Mouse (Mus musculus) lung, postnatal 0 days (tissue): Measurements from ENCODE around the gene Abat. TPM values are rescaled to one million over a fixed set of nuclear protein-coding genes. Genes with fewer than 3 reads are reported as not detected.

Source experiments
- ATAC-seq: fragments of 200-750 bp; cut with Nextera tagmentation; 2 replicates; pipeline ENCODE4 v1.8.0; 2017; ENCODE audit warnings: moderate library complexity
- DNase-seq: peaks from one replicate; pipeline ENCODE4 v3.0.0-alpha.2; 2016; ENCODE audit warnings: low spot score
- H3K27ac ChIP-seq: fragments of 300-500 bp; sonication (generic); 2 replicates; pipeline ENCODE4 v1.5.1; 2014; ENCODE audit warnings: antibody characterized with exemption, mild to moderate bottlenecking, low read length, mixed read lengths
- H3K27me3 ChIP-seq: fragments of 300-500 bp; sonication (generic); replicated peaks from 2 replicates; pipeline ENCODE4 v1.6.1; 2014; ENCODE audit warnings: low read length, mixed read lengths; ENCODE audit not compliant: insufficient read depth
- H3K36me3 ChIP-seq: fragments of 300-500 bp; sonication (generic); 2 replicates; pipeline ENCODE4 v1.6.1; 2014; ENCODE audit warnings: low read length, mixed read lengths; ENCODE audit not compliant: insufficient read depth
- H3K4me1 ChIP-seq: fragments of 300-500 bp; sonication (generic); 2 replicates; pipeline ENCODE4 v1.6.1; 2014; ENCODE audit warnings: antibody characterized with exemption, low read depth, low read length, mixed read lengths; ENCODE audit not compliant: insufficient read depth
- H3K4me2 ChIP-seq: fragments of 300-500 bp; sonication (generic); replicated peaks from 2 replicates; pipeline ENCODE4 v1.6.1; 2014; ENCODE audit warnings: low read depth, mild to moderate bottlenecking, low read length, moderate library complexity, mixed read lengths
- H3K4me3 ChIP-seq: fragments of 300-500 bp; sonication (generic); 2 replicates; pipeline ENCODE4 v1.5.1; 2014; ENCODE audit warnings: low read depth, low read length
- H3K9ac ChIP-seq: fragments of 300-500 bp; sonication (generic); replicated peaks from 2 replicates; pipeline ENCODE4 v1.6.1; 2014; ENCODE audit warnings: low read depth, mild to moderate bottlenecking
- H3K9me3 ChIP-seq: fragments of 300-500 bp; sonication (generic); 2 replicates; pipeline ENCODE4 v1.6.1; 2016; ENCODE audit warnings: low read length, mixed read lengths
- CTCF ChIP-seq: IDR thresholded peaks from 2 replicates; pipeline ENCODE4 v1.5.1; 2016; ENCODE audit warnings: antibody characterized with exemption, mild to moderate bottlenecking
- EP300 ChIP-seq: IDR thresholded peaks from 2 replicates; pipeline ENCODE4 v1.6.1; 2016; ENCODE audit warnings: antibody characterized with exemption, mild to moderate bottlenecking, control low read depth
- WGBS: fragments of 180-500 bp; shearing (Covaris S2); extraction: QIAGEN DNeasy Blood & Tissue Kit; methylation state at CpG from one replicate; pipeline ENCODE4 v1.1.7; 2014; 5-methylcytosine and 5-hydroxymethylcytosine counted together
- polyA plus RNA-seq: library from polyadenylated mRNA; unstranded; fragments of >200 nt; fragmentation: Nextera tagmentation; extraction: Ambion mirVana; gene quantifications from 2 replicates; pipeline ENCODE4 v1.2.1, GENCODE M21; 2015

Abat gene
- polyA plus RNA-seq, 1 experiment from 2014 or later: 4.2 TPM

DNA sequence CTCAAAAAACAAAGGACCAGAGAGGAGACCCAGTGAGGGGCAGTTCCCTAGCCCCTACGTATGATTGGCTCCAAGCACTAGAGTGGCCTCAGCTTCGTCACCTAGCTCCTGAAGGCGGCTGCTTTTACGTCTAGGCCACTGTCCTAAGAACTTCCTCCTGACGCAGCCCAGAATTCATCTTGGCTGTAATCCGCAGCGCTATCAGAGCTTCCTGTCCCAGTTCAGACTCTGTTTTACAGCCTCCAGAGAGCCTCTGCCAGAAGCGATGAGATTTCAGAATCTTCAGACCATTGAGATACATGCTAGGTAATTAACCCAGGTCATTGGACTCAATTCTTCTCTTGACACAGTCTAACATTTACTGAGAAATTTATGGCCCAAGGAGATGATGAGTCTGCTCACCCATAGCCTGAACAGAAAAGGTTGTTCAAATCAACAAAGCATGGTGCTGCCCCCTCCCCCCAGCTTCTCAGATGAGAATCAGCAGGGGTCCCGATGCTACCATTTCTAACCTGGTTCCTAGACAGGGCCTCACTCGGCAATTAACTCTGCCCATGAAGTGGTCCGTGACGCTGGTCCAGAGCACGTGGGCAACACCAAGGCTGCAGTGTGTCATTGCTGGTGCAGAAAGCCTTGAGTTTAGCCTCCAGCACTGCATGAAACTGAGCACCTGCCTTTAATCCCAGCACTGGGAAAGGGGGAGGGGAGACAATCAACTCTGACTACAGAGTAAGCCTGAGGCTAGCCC is 21.3 kb upstream of the Abat start:
- H3K9ac ChIP-seq: no peak overlapping the region
- DNase-seq (no peak), ATAC-seq (no peak)
- no peaks in the 10 kb centered on the region for H3K36me3 ChIP-seq
- H3K27me3 ChIP-seq: no peaks in the 10 kb centered on the region
- H3K4me1 ChIP-seq: no peaks in the 10 kb centered on the region
- H3K27ac ChIP-seq: no peak overlapping the region
- H3K4me3 ChIP-seq: no peak overlapping the region
- H3K4me2 ChIP-seq: no peak overlapping the region
- 42% methylated on average over 13 of the region's 13 CpGs for WGBS
- H3K9me3 ChIP-seq: no peaks in the 10 kb centered on the region
- TF ChIP-seq CTCF (no peak), EP300 (no peak)

- DNase-seq (peak; percentile 82), ATAC-seq (peak; percentile 76)
- 15% methylated on average over 4 of the region's 4 CpGs for WGBS
- no peak overlapping the region for H3K9ac ChIP-seq
- no peaks in the 10 kb centered on the region for H3K36me3 ChIP-seq
- H3K27me3 ChIP-seq: no peaks in the 10 kb centered on the region
- no peaks in the 10 kb centered on the region for H3K4me1 ChIP-seq
- no peak overlapping the region for H3K4me2 ChIP-seq
- no peak overlapping the region for H3K4me3 ChIP-seq
- H3K27ac ChIP-seq: no peak overlapping the region
- TF ChIP-seq CTCF (peak; percentile 96), EP300 (no peak)
- no peaks in the 10 kb centered on the region for H3K9me3 ChIP-seq
These were observed 19.0 kb upstream of the Abat start for GRCm38 (mm10) chr16:8494268-8494667.

DNA sequence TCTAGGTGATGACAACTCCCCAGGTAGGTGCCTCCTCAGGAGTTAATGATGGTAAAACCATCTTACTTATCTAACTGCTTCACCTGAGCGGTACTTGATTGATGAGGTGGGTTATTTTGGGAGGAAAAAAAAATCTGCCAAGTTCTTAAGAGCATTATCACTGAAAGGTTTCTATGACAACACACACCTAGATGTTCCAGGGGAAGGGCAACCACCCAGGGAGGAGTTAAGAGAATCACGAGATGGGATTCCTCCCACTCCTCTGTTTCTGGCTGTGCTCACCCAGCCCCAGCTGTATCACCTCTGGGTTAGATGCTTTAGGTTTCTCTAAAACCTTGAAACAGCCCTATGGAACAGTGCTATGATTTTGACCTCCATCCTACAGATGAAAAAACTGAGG is 16.3 kb upstream of the Abat start:
- no peaks in the 10 kb centered on the region for H3K36me3 ChIP-seq
- WGBS: 42% methylated on average over 2 of the region's 2 CpGs
- ATAC-seq: no peak
- no peak for DNase-seq
- H3K4me2 ChIP-seq: no peak overlapping the region
- no peaks in the 10 kb centered on the region for H3K4me1 ChIP-seq
- no peak overlapping the region for H3K27ac ChIP-seq
- H3K27me3 ChIP-seq: no peaks in the 10 kb centered on the region
- H3K4me3 ChIP-seq: no peak overlapping the region
- H3K9me3 ChIP-seq: no peaks in the 10 kb centered on the region
- no peak overlapping the region for H3K9ac ChIP-seq
- TF ChIP-seq EP300 (no peak), CTCF (no peak)

- Histone ChIP-seq H3K9me3 (no peaks in the 10 kb centered on the region), H3K9ac (no peak overlapping the region), H3K4me2 (no peak overlapping the region), H3K4me1 (no peaks in the 10 kb centered on the region), H3K27me3 (no peaks in the 10 kb centered on the region), H3K27ac (no peak overlapping the region), H3K4me3 (no peak overlapping the region), H3K36me3 (no peaks in the 10 kb centered on the region)
- 45% methylated on average over 2 of the region's 2 CpGs for WGBS
- ATAC-seq: no peak
- TF ChIP-seq CTCF (no peak; the same call in 1 of the 2 replicates), EP300 (no peak)
- DNase-seq: peak; percentile 19
These were observed 9.0 kb upstream of the Abat start for GRCm38 (mm10) chr16:8504271-8504670.

- Histone ChIP-seq H3K27me3 (no peaks in the 10 kb centered on the region), H3K4me1 (peaks cover 6% of the 10 kb centered on the region; the same call in 1 of the 2 replicates), H3K9me3 (no peaks in the 10 kb centered on the region), H3K4me3 (no peak overlapping the region), H3K27ac (no peak overlapping the region), H3K4me2 (no peak overlapping the region), H3K9ac (no peak overlapping the region), H3K36me3 (no peaks in the 10 kb centered on the region)
- DNase-seq (no peak), ATAC-seq (no peak)
- WGBS: 66% methylated on average over 5 of the region's 5 CpGs
- no peak for TF ChIP-seq EP300
- TF ChIP-seq CTCF: no peak
These were observed 3.3 kb upstream of the Abat start for GRCm38 (mm10) chr16:8509894-8510293.

DNA sequence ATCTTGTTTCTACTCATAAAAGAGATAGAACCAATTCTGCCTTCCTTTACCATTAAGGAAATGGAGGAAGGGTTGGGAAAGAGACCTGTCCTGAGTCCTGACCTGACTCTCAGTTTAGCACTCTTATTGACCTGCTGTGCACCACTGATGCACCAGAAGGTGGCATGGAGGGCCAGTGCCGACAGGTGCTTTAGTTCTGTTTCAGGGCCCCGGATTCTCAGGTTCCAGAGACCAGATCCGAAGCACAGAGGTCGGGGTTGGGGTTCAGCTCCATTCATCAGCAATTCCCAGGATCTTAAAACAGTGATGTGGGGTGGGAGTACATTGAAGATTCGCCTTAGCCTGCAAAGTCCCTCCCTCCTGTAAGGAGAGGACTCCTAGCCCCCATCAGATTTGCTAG is 399 bp upstream of the Abat start:
- H3K9ac ChIP-seq: no peak overlapping the region

More for the DNA sequence above, 399 bp upstream of the Abat start:
- peaks cover 6% of the 10 kb centered on the region; the same call in 1 of the 2 replicates for H3K4me1 ChIP-seq
- TF ChIP-seq EP300 (no peak), CTCF (no peak)
- 2% methylated on average over 5 of the region's 5 CpGs for WGBS
- ATAC-seq: peak; percentile 9
- H3K27me3 ChIP-seq: no peaks in the 10 kb centered on the region
- no peak for DNase-seq
- H3K36me3 ChIP-seq: no peaks in the 10 kb centered on the region
- H3K9me3 ChIP-seq: no peaks in the 10 kb centered on the region
- H3K4me2 ChIP-seq: peak overlapping the region; percentile 75
- peak overlapping the region; percentile 41; the same call in 1 of the 2 replicates for H3K4me3 ChIP-seq
- no peak overlapping the region for H3K27ac ChIP-seq
